Mouse (Mus musculus) ES-Bruce4 (cell line): Measurements from ENCODE around the gene Exoc2. TPM values are rescaled to one million over a fixed set of nuclear protein-coding genes. Genes with fewer than 3 reads are reported as not detected.

Experiments used
- H3K27ac ChIP-seq: 2 replicates; pipeline ENCODE4 v1.5.1; 2012; ENCODE audit warnings: low read length, inconsistent platforms; ENCODE audit not compliant: insufficient read depth
- H3K27me3 ChIP-seq: 2 replicates; pipeline ENCODE4 v1.6.1; 2012; ENCODE audit warnings: mild to moderate bottlenecking, low read length, inconsistent platforms; ENCODE audit not compliant: control insufficient read depth, poor library complexity, insufficient read depth, severe bottlenecking
- H3K36me3 ChIP-seq: 2 replicates; pipeline ENCODE4 v1.6.1; 2012; ENCODE audit warnings: inconsistent platforms, mild to moderate bottlenecking, low read length, moderate library complexity; ENCODE audit not compliant: control insufficient read depth, poor library complexity, insufficient read depth, severe bottlenecking
- H3K4me1 ChIP-seq: one replicate; pipeline ENCODE4 v1.8.1; 2011; ENCODE audit warnings: low read length; ENCODE audit not compliant: control insufficient read depth, insufficient read depth
- H3K4me3 ChIP-seq: 2 replicates; pipeline ENCODE4 v1.5.1; 2011; ENCODE audit warnings: low read depth, mild to moderate bottlenecking, low read length
- H3K9ac ChIP-seq: 2 replicates; pipeline ENCODE4 v1.6.1; 2012; ENCODE audit warnings: low read depth, mild to moderate bottlenecking, inconsistent platforms; ENCODE audit not compliant: poor library complexity, severe bottlenecking
- H3K9me3 ChIP-seq: replicated peaks from 2 replicates; pipeline ENCODE4 v1.6.1; 2012; ENCODE audit warnings: mild to moderate bottlenecking, low read length, inconsistent platforms; ENCODE audit not compliant: control insufficient read depth, poor library complexity, insufficient read depth, severe bottlenecking
- CTCF ChIP-seq: IDR thresholded peaks from one replicate; pipeline ENCODE4 v1.8.1; 2011; ENCODE audit warnings: low read depth, low read length
- EP300 ChIP-seq: IDR thresholded peaks from 2 replicates; pipeline ENCODE4 v1.6.1; 2011; ENCODE audit warnings: low read depth, low read length; ENCODE audit not compliant: insufficient read depth
- POLR2A ChIP-seq: IDR thresholded peaks from one replicate; pipeline ENCODE4 v1.8.1; 2011; ENCODE audit warnings: low read length; ENCODE audit not compliant: insufficient read depth
- polyA plus RNA-seq: library from polyadenylated mRNA; stranded (reverse); fragments of >200 nt; gene quantifications from 2 replicates; pipeline ENCODE4 v1.2.4, GENCODE M21; 2011; ENCODE audit warnings: low read depth; ENCODE audit not compliant: missing spikeins, insufficient read depth, insufficient read length

The Exoc2 gene
- polyA plus RNA-seq, 1 experiment = 41.2 TPM

- Histone ChIP-seq H3K9me3 (no peaks in the 10 kb centered on the region), H3K4me1 (no peaks in the 10 kb centered on the region), H3K4me3 (peak within 1 kb of the TSS; percentile 55), H3K36me3 (no peaks in the 10 kb centered on the region), H3K27ac (no peak within 1 kb of the TSS), H3K9ac (no peak within 1 kb of the TSS), H3K27me3 (no peaks in the 10 kb centered on the region)
- TF ChIP-seq POLR2A (no peak), CTCF (no peak), EP300 (no peak)
Measured at GRCm38 (mm10) chr13:30947540-30947939, 26.4 kb downstream of the Exoc2 start, which contains the start of gene Hus1b. TSS of gene Hus1b (minus strand) at chr13:30947759.

GRCm38 (mm10) chr13:30947129-30947528 is 26.8 kb downstream of the Exoc2 start:
- no peaks in the 10 kb centered on the region for H3K36me3 ChIP-seq
- H3K4me1 ChIP-seq = no peaks in the 10 kb centered on the region
- TF ChIP-seq CTCF (no peak), POLR2A (no peak), EP300 (no peak)
- no peak overlapping the region for H3K9ac ChIP-seq
- peak overlapping the region; percentile 55 for H3K4me3 ChIP-seq
- H3K9me3 ChIP-seq = no peaks in the 10 kb centered on the region
- H3K27ac ChIP-seq = no peak overlapping the region
- no peaks in the 10 kb centered on the region for H3K27me3 ChIP-seq

- H3K36me3 ChIP-seq = no peaks in the 10 kb centered on the region
- H3K4me1 ChIP-seq = no peaks in the 10 kb centered on the region
- H3K9ac ChIP-seq = no peak overlapping the region
- H3K4me3 ChIP-seq = no peak overlapping the region
- no peak overlapping the region for H3K27ac ChIP-seq
- H3K9me3 ChIP-seq = no peaks in the 10 kb centered on the region
- H3K27me3 ChIP-seq = no peaks in the 10 kb centered on the region
- TF ChIP-seq POLR2A = no peak
- no peak for TF ChIP-seq CTCF
- TF ChIP-seq EP300 = no peak
Measured at GRCm38 (mm10) chr13:30945788-30946187, 28.1 kb downstream of the Exoc2 start.

- no peaks in the 10 kb centered on the region for H3K9me3 ChIP-seq
- H3K36me3 ChIP-seq = no peaks in the 10 kb centered on the region
- peaks cover 2% of the 10 kb centered on the region for H3K4me1 ChIP-seq
- H3K4me3 ChIP-seq = no peak overlapping the region
- H3K9ac ChIP-seq = no peak overlapping the region
- no peaks in the 10 kb centered on the region for H3K27me3 ChIP-seq
- TF ChIP-seq EP300 (no peak), POLR2A (no peak), CTCF (no peak)
- no peak overlapping the region for H3K27ac ChIP-seq
Measured at GRCm38 (mm10) chr13:30932972-30933371, 40.9 kb downstream of the Exoc2 start.

GRCm38 (mm10) chr13:30931613-30932012 is 42.3 kb downstream of the Exoc2 start:
- no peak overlapping the region for H3K9ac ChIP-seq
- H3K9me3 ChIP-seq = no peaks in the 10 kb centered on the region
- no peak overlapping the region for H3K4me3 ChIP-seq
- H3K36me3 ChIP-seq = no peaks in the 10 kb centered on the region
- no peak for TF ChIP-seq CTCF
- no peak for TF ChIP-seq POLR2A
- TF ChIP-seq EP300 = no peak
- no peaks in the 10 kb centered on the region for H3K27me3 ChIP-seq
- H3K27ac ChIP-seq = no peak overlapping the region
- H3K4me1 ChIP-seq = peaks cover 2% of the 10 kb centered on the region

- no peaks in the 10 kb centered on the region for H3K9me3 ChIP-seq
- no peak overlapping the region for H3K9ac ChIP-seq
Measured at GRCm38 (mm10) chr13:30929119-30929518, 44.8 kb downstream of the Exoc2 start.

More at GRCm38 (mm10) chr13:30929119-30929518, 44.8 kb downstream of the Exoc2 start:
- Histone ChIP-seq H3K27me3 (no peaks in the 10 kb centered on the region), H3K4me1 (peaks cover 2% of the 10 kb centered on the region), H3K27ac (no peak overlapping the region), H3K4me3 (no peak overlapping the region), H3K36me3 (no peaks in the 10 kb centered on the region; the same call in 1 of the 2 replicates)
- TF ChIP-seq EP300 = no peak
- no peak for TF ChIP-seq POLR2A
- TF ChIP-seq CTCF = no peak
